Mouse (Mus musculus) lung, postnatal 36 days (tissue): ENCODE data around the gene Golga2.

Source experiments
- DNase-seq: peaks from one replicate; pipeline ENCODE4 v3.0.0; 2022; ENCODE audit warnings: mixed read lengths

The Golga2 gene

DNA sequence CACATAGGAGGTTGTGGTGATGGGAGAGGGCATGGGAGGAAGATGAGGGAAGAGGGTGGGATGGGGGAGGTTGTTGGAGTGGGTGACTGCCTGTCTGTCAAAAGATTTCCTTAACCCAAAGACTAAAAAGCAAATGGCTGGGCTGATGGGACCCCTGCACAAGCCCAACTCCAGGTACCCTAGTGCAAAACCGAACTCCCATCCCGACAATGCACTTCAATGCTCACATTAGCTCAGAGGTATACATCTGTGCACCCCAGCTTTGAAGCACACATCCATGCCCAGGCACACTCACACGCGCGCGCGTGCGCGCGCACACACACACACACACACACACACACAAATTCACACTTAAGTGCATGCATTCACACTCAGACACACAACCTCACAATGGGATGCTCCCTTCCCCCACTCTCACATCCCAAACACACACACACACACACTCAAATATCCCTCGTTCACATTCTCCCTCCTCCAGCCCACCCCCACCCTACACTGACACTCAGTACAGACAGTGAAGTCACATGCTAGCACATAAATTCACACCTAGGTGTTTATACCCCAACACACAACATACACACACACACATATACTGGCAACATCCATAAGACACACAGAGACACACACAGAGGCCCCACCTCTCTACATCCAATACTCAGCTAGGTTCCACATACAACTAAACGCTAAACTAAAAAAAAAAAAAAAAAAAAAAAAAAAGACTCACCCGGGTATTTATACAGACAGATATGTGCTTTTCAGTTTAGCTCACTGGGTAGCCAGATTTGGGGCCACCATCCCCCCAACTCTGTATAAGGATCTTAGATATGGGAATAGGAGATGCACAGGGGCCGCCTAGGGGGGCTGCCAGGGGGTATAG lies 31.8 kb downstream of the Golga2 start:
- DNase-seq = no peak

DNA sequence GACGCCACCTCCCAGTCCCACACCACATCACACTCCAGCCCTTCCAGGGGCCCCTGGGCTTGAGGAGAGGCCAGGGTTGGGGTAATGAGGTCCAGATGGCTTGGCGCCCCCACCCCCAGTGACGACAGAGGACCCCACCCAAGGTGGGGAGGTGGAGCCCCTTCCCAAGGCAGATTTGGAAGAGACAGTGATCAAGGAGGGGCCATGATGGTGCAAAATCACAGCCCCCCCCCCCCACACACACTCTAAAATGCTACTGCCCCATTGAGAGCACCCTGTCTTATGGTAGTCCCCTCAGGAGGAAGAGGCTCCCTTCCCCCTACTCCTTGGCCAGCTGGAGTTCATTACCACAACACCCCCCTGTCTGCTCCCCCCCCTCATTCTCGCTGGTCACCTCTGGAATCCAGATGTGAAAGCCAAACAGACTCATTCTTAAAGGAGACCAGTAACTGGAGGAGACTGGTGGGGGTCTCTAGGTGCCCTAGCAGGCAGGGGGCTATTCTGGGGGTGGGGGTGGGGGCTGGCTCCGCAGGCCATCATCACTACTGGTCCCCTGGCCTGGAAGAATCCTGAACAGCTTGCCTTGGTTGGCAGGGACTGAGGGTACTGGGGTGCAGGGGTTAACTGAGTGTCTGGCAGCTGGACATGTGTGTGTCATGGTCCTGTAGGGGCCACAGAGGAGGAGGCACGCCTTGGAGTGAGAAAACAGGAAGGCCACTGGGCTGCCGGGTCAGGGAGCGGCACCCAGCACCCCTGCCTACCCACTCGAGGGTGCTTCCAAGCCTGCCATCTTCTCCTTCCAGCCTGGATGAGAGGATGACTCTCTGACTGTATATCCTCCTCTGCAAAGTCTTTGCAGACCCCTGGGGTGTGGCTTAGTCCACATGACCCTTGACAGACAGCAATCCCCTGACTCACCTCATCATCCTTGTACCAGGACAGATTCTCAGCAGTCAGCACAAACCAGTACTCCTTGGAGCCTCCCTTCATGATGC lies 32.7 kb downstream of the Golga2 start:
- peak; percentile 34 for DNase-seq

DNA sequence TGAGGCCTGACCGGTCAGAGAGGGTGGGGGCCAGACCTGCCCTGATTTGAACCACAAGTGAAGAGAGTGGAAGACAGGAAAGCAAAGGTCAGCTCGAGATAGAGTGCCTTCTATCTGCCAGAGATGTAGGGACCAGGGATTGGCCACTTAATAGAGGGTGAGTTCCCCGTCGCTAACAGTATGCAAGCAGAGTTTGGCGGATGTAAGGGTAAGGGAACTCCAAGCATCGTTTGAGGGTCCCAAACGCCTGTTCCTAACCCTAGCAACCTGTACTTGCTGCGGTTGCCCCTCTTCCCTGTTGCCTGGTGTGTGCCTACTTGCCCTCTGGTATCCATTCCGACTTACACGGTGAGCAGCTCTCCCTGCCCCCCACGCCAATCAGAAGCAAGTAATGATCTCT lies 33.5 kb downstream of the Golga2 start:
- no peak for DNase-seq

DNA sequence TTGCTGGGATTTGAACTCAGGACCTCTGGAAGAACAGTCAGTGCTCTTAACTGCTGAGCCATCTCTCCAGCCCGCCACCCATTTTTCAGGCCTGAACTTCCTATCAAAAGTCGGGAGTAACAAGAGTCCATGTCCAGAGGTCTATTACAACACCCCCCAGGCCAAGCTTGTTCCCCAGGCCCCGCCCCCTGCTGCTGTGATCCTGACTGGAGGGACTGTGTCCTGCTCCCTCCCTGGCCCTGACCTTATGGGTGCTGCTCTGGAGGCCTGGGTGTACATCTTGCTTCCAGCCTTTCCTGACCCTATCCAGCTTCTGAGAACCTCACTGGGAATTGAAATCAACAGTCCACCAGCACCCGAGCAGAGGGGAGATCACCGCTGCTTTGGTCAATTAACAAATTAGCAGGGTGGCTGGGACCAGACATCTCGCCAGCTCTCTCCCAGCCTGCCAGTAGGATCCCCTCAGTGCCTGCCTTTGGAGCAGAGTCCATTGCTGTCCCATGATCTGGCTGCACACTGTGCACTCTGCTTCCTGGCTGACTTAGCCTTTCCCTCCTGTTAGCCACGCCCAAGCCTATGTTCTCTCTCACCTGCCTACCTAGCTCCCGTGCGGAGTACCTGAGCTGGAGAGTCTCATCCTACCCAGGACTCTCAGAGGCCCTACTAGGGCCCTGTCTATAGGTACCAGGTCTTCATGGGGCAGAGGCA lies 34.6 kb downstream of the Golga2 start:
- DNase-seq = no peak

DNA sequence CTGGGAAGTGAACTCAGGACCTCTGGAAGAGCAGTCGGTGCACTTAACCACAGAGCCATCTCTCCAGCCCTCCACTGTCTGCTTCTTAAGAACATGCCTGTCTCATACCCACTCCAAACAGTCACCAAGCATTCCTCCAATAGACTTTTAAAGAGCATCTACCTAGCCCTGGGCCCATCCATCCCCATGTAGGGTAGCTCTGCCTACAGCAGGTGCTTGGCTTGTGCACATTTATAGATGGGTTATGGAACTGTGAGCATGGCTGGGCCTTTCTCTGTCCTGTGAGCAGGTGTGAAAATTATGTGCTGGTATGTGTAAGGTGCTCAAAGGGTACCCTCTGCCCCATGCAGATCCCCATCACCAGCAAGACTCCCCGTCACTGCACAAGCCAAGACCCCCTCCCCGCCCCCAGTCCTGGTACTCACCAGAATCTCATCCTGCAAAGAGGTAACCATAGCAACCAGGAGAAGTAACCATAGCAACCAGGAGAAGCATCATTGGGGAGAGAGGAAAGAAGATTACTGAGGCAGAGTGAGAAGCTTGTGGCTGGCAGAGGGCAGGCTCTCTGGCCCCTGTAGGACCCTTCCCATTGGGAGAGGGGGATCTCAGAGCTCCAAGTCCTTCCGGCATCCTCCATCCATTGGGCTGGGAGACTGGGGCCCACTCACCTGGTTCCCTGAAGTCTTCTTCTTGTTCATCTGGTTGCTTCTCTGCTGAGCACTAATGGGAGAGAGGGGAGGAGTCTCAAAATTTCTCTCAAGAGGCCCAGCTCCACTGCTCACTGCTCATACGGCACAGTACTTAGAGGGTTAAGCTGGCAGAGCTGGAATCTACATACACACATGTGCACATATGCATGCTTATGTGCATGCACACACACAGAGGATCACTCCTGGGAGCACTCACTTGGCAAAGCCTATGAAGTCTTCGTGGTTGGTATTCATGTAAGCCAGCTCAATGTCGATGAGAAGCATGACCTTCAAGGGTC lies 35.9 kb downstream of the Golga2 start:
- no peak for DNase-seq

DNA sequence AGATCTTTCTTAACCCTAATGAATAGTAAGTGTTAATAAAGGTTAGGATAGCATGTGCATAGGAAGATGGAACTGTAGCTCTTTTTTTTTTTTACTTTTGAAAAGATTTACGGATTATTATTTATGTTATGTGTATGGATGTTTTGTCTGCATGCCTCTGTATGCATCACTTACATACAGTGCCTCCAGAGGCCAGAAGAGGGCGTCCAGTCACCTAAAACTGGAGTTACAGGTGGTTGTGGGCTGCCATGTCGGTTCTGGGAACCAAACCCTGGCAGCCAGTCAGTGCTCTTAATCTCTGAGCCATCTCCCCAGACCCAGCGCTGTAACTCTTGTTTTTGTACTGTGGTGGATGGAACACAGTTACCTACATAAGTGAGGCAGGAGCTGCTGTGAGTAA lies 37.1 kb downstream of the Golga2 start:
- no peak for DNase-seq

DNA sequence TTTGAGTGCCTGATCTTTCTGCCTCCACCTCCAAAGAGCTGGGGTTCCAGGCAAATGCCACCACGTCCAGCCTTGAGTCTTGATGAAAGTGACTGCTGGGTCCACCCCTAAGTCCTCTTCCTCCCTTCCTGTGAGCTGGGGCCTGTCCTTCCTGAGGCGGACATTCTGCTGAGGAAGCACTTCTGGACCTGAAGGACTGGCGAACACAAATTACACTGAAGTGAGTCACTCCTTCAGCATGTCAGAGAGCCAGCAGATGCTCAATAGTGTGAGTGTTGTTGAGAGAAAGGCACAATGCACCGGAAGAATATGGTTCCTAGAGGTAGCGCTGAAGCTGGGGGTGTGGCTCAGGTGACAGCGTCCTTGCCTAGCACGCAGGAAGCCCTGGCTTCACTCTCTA lies 38.2 kb downstream of the Golga2 start:
- peak; percentile 42 for DNase-seq

DNA sequence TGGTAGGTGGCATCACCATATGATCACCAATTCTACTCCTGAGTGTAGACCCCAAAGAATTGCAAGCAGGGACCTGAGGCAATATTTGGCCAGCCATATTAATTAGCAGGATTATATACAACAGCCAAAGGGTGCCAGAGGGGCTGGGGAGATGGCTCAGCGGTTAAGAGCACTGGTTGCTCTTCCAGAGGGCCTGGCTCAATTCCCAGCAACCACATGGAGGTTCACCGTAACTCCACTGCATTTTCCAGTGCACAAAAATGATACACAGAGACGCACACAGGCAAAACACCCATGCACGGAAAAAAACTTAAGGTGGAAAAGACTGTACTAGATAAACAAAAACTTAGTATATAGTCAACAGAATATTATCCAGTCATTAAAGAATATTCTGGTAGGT lies 40.0 kb downstream of the Golga2 start:
- no peak for DNase-seq

DNA sequence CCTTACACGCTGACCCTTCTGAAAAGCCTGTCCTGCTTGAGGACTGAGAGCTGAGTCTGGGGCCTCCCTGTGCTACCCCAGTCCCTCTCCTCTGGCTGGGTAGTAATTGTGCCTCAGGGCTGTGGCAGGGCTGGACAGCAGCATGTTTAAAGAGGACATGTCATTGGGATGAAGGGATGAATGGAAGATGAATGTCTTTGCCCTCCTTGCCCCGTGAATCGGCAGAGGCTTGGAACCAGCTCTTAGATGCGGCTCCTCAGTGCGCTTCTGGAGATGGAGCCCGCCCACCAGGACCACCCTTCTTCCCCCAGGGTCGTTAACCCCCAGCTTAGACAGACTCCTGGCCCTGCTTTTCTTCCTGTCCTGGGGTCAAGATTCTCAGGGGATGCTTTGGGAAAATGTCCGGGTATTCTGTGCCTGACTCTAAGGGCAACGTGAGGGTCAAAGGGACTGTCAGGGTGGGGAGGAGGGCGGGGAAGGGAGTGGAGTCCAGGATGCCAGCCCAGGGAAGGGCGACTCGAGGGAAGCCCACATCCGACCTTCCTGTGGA lies 41.8 kb downstream of the Golga2 start:
- DNase-seq = no peak

DNA sequence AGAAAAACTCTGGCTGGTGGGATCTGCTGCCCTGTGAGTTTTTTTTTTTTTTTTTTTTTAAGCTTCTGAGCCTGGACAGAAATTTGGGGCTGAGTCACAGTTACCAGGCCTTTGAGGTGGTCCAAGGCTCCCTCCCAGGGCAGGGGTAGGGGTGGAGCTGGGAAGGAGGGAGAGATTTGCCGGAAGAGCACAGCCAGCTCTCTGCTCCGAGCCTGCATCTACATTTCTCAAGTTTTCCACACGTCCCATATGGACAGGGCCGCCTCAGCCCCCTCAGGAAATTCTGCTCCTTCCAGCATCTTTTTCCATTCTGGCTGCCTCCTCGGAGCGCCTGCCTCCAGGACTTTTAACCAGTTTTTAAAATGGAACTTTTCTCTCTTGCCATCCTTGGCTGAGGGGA lies 42.3 kb downstream of the Golga2 start:
- DNase-seq = no peak

DNA sequence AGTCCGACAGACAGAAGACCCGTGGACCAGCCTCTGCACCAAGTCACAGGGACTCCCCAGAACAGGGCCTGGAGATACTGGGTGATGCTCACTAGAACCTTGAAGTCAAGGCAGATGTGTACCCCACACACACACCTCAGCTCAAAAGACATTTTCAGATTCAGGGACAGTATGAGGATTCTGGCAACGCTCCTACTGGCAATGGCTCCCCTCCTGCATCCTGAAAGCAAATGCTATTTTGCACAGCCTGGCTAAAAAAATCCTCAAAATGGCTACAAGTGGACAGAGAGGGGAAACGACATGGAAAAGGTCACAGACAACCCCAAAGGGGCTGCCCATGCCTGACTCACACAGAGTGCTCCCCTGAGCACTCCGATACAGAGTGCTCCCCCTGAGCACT lies 45.0 kb downstream of the Golga2 start:
- DNase-seq = no peak

DNA sequence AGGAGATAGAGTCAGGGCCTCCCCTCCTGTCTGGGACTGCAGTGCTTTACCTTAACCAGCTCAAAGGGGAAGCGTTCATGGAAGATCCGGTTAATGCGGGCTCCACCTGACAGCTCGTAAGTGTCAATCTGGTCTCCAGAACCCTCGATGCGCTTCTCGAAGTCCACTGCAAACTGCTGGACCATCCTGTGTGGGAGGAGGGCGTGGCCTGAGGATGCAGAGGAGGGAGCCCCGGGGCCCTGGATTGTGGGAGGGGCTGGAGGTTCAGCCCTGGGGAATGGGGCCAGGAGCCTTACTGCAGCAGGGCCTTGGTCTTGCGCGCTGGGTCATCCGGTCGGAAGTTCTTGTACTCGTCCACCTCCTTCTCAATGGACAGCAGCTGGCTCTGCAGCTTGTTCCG lies 48.7 kb downstream of the Golga2 start:
- no peak for DNase-seq

DNA sequence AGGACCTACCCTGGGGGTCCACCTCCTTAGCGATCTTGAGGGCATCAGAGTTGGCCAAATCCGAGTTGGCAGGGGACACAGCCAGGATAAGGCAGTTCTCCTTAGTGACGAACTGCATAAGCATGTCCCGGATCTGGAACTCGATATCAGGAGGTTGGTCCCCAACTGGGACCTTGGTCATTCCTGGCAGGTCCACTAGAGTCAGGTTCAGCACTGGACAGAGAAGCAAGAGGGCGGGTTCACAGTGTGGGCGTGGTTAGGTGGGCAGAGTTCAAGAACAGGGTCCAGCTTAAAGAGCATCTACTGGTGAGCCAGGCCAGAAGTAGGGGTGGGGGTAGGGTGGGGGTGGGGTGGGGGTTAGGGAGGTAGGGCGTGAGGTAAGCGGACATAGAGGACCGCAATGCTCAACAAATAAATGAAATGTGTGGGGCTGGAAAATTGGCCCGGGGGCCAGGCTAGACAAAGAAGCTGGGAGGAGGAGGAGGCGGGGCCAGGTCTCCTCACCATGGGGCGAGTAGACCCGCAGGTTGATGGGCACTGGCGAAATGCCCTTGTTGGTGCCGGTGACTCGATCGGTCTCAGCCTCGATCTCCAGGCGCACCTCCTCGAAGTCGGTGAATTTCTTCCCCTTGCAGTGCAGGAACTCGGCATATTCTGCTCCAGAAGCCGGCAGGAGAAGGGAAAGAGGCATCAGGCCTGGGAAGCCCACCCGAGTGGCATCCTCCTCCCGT lies 52.9 kb downstream of the Golga2 start:
- no peak for DNase-seq

DNA sequence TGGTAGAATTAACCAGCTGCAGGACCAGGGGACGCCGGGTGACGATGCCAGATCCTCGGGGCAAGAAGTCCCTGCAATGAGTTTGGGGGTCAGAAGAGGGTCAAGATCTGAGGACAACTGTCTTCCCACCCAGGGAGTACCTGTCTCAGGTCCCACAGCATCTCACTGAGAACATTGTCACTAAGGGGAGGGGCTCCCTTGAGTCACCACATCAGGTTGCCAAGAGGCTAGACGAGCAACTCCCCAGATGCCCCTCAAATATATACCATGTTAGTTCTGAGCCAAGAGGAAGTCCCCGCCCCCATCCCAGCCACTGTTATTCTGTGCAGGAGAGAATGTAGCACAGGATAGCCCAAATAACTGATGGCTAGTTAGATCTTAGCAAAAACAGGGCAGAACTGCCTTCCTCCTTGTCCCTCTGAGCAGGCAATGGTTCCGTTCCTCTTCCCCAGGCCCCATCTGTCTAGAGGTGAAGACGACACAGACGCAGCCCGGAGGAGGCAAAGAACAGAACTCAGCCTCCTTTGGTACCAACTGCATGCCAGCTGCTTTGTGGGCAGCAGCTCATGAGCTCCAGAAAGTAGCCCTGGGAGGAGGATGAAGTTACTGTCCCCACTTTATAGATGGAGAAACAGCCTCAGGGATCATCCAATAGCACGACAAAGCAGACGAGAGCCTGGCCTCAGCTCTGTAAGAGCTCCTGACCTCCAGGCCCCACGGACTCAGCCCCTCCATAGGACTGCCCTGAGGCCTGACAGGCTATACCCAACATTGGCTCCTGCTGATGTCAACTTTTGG lies 53.9 kb downstream of the Golga2 start:
- no peak for DNase-seq

DNA sequence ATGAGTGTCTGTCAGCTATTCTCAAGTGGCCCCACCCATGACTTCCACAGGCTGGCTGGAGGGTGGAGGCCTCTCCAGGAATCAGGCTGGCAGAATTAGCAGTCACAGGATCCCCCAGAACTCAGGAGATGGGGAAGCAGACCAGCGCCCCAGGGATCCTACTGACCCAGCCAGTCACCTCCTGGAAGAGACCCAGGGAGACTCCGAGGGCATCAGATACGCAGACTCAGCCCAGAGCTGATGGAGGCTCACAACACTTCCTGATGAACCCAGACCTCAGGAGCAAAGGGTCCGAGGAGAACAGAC lies 54.4 kb downstream of the Golga2 start:
- DNase-seq = no peak

DNA sequence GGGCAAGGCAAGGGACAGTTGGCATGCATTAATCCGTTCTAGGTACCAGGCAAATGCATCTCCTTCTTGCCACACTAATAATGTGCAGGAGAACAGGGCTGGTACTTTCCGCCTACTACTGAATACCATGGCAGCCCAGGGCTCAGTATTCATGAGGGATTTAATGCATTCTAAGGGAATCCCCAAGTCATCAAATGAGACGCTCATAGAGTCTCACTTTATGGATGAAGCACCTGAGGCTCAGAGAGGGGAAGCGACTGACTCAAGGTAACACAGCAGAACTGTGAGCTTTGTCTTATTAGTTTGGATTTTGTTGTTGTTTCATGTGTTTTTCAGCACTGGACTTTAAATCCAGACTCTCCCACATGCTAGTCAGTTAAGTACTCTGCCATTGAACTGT lies 54.9 kb downstream of the Golga2 start:
- no peak for DNase-seq

DNA sequence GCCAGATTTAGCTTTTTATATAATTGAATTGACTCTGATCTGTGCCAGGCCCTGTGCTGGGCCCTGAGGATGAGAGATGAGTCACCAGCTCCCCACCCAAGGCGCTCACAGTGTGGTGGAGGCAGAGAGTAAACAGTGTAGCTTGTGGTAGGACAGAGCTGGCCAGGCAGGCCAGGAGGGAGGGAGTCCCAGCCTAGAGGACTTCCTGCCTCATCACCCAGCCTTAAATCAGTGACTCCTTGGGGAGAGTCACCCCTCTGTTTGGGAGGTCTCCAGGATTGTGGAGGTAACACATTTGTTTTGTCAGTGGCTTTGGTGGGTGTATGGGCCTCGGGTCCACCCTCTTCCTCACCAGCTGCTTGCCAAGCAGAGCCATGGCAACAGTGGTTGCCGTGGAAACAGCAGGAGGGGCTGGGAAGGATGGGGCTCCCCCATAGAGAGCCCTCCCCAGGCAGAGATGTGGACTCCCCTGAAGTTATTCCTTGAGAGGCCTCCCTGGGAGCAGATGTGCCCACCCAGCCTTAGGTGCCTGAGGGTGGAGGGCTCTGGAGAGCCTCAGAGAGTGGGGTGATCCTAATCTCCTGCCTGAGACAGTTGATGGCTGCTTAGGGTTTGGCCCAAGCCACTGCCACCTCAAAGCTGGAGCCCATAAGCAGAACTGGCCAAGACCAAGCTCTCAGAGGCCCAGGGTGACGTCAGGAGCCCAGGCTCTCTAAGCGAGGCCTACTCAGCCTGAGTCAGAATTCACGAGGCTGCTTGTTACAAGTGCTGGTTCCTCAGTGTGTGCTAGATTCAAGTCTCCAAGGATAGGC lies 55.6 kb downstream of the Golga2 start:
- peak; percentile 35 for DNase-seq

DNA sequence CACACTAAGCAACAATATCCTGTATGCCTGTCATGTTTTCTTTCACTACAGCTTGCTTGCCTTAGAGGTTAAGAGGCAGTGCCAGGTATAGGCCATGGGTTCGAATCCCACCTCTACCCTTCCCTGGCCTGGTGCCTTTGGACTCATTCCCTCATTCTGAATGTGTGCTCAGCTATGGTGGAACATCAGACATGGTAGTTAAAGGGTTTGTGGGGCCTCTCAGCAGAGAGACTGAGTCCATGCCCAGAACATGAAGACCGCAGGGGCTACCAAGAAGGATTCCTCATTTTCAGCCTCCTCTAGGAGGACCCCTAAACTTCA lies 56.1 kb downstream of the Golga2 start:
- no peak for DNase-seq

DNA sequence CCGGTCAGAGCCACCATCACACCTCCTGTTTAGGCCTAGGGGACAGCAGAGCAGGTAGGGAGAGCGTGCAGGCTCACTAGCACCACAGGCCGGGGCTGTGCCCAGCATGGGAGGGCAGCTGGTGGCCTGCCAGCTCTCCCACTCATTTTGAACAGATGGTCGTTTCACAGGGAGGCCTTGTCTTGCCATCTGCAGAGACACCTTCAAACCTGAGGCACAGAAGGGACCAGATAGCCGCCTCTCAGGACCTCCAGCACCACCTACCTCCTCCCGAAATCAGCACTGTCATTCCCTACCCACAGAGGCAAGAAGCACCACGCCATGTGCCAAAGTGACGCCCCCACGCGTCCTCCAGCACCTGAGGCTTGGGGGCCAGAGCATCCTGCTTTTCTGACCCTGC lies 56.9 kb downstream of the Golga2 start:
- DNase-seq = no peak
